Mouse (Mus musculus) lung, adult 2 months (tissue): Measurements from ENCODE around the gene Tmem136. TPM values are rescaled to one million over a fixed set of nuclear protein-coding genes. Genes with fewer than 3 reads are reported as not detected.
"Not testable (repeated sequence)": the region's sequence is repeated elsewhere in the genome, so short reads cannot be mapped to it uniquely, and the experiment has no call there.

Experiments used
- DNase-seq: peaks from one replicate; pipeline ENCODE4 v3.0.0; 2022
- H3K4me1 ChIP-seq: fragments of 200-500 bp; 2 replicates; pipeline ENCODE4 v1.6.1; 2011; ENCODE audit warnings: low read length; ENCODE audit not compliant: control insufficient read depth, insufficient read depth
- H3K4me3 ChIP-seq: fragments of 200-500 bp; replicated peaks from 2 replicates; pipeline ENCODE3; 2011; ENCODE audit warnings: low read depth, mild to moderate bottlenecking, control low read depth, low read length; ENCODE audit errors: extremely low read depth
- CTCF ChIP-seq: fragments of 200-500 bp; IDR thresholded peaks from 2 replicates; pipeline ENCODE4 v1.5.1; 2011; ENCODE audit warnings: mild to moderate bottlenecking, low read length, control low read depth; ENCODE audit not compliant: insufficient read depth
- POLR2A ChIP-seq: fragments of 200-500 bp; IDR thresholded peaks from 2 replicates; pipeline ENCODE4 v1.6.1; 2011; ENCODE audit warnings: low read depth, mild to moderate bottlenecking, control low read depth, low read length, borderline replicate concordance; ENCODE audit errors: extremely low read depth
- WGBS: fragments of 180-500 bp; shearing (Covaris S2); methylation state at CpG from one replicate; pipeline ENCODE4 v1.1.7; 2018; 5-methylcytosine and 5-hydroxymethylcytosine counted together
- polyA plus RNA-seq: library from polyadenylated mRNA; depleted of rRNA; stranded (reverse); fragments of >200 nt; gene quantifications from 2 replicates; pipeline ENCODE4 v1.2.3, GENCODE M21; 2012

Gene Tmem136
- polyA plus RNA-seq, 1 experiment = 7.4 TPM

DNA sequence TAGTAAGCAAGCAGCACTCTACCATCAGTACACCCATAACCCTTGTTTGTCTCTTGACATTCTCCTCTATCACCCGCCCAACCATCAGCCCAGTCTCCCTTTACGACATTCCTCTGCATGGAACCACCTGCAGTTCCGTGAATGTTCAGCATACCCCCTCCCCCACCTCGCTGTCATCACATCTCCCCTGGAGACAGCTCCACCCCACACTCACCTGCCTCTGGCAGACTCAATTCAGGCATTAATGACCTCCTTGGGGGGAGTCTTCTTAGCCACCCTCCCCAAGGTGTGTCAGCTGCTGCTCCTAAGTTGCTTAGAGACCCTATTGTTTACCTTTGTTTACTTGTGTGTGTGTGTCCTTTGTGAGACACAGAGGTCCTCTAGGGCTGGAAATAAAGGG, 16.0 kb upstream of the Tmem136 start:
- Histone ChIP-seq H3K4me3 (no peak overlapping the region), H3K4me1 (peaks cover 1% of the 10 kb centered on the region; the same call in 1 of the 2 replicates)
- TF ChIP-seq CTCF (no peak), POLR2A (no peak)
- whole genome bisulfite sequencing = 36% methylated on average over 4 of the region's 4 CpGs
- DNase-seq = no peak

DNA sequence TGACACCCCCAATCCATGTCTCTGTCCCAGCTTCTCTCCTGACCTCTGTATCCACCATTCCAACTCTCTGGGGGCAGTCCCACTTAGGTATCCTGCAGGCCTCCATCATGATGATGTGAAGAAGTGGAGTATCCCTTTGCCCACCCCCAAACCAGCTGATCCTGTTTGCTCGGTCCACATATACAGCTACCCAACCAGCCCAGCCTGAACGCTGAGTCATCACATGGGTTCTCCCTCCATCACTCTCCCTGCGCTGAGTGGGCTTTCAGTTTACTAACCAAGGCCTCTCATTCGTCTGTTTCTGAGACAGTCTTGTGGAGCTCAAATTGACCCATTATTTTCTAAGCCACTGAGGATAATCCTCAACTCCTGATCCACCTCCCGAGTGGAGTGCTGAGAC, 15.6 kb upstream of the Tmem136 start:
- 68% methylated on average over 5 of the region's 5 CpGs for WGBS
- TF ChIP-seq CTCF (no peak), POLR2A (no peak)
- Histone ChIP-seq H3K4me3 (no peak overlapping the region), H3K4me1 (peaks cover 2% of the 10 kb centered on the region; the same call in 1 of the 2 replicates)
- DNase-seq = no peak

DNA sequence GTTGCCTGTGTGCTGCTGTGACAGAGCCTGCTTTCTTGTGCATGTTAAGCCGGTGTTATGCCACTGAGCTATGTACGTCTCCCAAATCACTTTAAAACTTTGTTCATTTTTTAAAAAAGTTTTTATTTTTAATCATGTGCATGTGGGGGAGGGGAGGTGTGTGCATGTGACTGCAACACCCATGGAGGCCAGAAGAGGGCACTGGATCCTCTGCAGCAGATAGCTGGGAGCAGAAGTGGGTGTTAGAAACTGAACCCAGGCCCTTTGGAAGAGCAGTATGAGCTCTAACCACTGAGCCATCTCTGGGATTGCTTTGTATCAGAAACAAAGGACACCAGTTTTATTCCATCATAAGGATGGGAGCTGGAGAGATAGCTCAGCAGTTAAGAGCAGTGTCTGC, 14.3 kb upstream of the Tmem136 start:
- peaks cover 2% of the 10 kb centered on the region; the same call in 1 of the 2 replicates for H3K4me1 ChIP-seq
- 97% methylated on average over 2 of the region's 2 CpGs for WGBS
- DNase-seq = no peak
- TF ChIP-seq POLR2A = no peak
- peak; percentile 34; the same call in 1 of the 2 replicates for TF ChIP-seq CTCF
- no peak overlapping the region for H3K4me3 ChIP-seq

DNA sequence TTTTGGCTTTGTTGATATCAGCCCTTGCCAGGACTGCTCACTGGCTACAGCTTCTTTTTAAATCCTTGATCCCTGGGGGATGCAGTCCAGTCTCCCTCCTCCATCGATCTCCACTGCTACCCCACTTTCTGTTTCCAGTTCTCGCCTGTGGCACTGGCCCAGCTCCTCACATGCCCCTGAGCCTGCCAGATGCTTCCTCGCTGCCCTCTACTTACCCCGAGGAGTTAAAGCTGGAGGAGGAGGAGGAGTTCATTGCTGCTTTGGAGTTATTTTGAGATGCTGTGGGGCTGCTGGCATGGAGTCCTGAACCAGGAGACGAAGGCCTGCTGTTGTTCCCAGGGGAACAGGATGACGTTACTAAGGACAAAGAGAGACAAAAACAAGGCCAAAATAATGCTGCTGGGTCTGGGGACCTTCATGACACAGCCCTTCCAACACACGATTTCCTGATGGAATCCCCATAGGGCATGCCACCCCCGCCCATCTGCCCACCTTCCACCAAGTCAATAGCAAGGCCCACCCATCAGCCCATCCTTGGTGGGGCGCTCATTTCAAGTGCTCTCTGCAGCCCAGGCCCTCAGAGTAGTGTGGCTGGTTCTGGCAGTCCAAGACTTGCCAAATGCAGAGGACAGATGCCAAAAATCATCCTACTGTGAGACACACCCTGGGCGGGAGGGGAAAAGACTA, 10.9 kb upstream of the Tmem136 start:
- peaks cover 2% of the 10 kb centered on the region; the same call in 1 of the 2 replicates for H3K4me1 ChIP-seq
- TF ChIP-seq POLR2A (no peak), CTCF (no peak)
- DNase-seq = no peak
- H3K4me3 ChIP-seq = no peak overlapping the region
- WGBS = 58% methylated on average over 10 of the region's 10 CpGs

DNA sequence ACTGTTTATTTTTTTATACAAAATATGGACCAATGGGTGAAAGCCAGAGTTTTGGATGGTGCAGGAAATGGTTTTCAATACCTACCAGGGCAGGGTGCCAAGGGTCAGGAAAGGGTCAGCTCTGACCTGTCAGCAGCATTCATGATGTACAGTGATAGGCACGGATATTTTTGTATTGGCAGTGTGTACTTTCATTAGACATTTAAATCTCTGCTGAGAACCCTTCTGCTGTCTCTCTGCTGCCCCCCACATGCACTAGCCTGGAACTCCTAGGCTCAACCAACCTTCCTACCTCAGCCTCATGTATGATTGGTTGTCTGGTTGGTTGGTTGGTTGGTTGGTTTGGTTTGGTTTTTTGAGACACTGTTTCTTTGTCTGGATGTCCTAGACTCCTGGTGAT, 6.0 kb upstream of the Tmem136 start:
- H3K4me1 ChIP-seq = peaks cover under 1% of the 10 kb centered on the region; the same call in 1 of the 2 replicates
- WGBS = 19% methylated on average over 1 of the region's 1 CpGs

DNA sequence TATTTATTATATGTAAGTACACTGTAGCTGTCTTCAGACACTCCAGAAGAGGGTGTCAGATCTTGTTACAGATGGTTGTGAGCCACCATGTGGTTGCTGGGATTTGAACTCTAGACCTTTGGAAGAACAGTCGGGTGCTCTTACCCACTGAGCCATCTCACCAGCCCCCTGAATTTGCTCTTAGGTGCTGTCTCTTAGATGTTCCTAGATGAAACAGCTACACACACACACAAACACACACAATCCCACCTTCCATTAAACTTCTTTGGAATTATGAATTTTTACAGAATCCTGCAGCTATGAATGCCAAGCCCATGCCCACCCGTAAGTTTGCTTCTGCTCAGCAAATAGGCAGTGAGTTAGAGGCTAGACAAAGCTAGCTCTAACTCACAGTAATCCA, 5.6 kb upstream of the Tmem136 start:
- not testable (repeated sequence) for H3K4me3 ChIP-seq, DNase-seq, H3K4me1 ChIP-seq
- WGBS = 72% methylated on average over 2 of the region's 2 CpGs

More for the DNA sequence above, 6.0 kb upstream of the Tmem136 start:
- peak; percentile 59 for TF ChIP-seq CTCF
- TF ChIP-seq POLR2A = no peak
- H3K4me3 ChIP-seq = no peak overlapping the region
- no peak for DNase-seq

DNA sequence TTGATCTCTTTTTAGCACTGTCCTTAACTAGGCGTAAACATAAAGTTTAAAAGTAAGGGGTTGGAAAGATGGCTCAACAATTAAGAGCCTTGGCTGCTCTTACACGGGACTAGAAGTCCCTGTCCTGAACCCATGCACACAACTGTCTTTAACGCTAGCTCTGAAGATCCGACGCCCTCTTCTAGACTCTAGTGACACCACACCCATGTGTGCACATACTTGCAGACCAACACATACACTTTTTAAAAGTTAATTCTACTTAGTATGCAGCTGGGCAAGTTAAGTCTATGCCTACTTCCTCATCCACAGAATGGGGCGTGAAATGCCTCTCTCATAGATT, 597 bp upstream of the Tmem136 start:
- WGBS = 77% methylated on average over 6 of the region's 6 CpGs
- no peak for TF ChIP-seq CTCF
- TF ChIP-seq POLR2A = no peak
- H3K4me3 ChIP-seq = no peak overlapping the region
- peaks cover 15% of the 10 kb centered on the region for H3K4me1 ChIP-seq
- DNase-seq = no peak

DNA sequence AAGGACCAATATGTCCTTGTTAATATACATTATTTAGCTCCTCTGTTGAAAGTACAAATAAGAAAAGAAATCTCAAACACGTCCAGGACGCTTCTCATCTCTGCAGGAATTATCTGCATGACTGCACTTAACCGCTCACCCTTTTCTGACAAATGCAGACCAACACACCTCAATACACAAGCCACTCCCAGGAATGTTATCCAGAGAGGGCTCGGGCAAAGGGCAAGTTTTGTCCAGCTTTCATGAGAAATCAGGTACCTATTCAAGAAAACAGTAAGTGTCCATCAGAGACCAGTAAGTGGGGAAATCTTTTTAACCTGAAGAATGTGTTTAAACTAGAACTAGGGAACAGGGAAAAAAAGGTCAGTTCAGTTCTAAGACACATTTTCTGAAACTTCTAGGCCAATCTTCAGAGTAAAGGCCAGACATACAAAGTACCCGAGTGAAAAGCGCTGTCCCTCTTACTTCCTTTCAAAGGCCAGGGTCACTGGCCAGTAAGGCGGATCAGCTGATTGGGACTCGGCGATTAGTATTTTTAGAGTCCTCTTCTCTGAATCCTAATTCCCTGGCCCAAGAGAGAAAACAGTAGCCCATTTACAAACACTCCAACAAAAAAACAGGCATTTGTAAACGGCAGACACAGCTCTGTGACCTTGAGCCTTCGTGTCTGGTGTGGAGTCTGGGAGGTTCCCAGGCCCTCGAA, 788 bp downstream of the Tmem136 start:
- WGBS = 38% methylated on average over 12 of the region's 12 CpGs
- Histone ChIP-seq H3K4me3 (peak overlapping the region; percentile 37), H3K4me1 (peaks cover 20% of the 10 kb centered on the region)
- TF ChIP-seq CTCF (no peak), POLR2A (no peak)
- no peak for DNase-seq

GRCm38 (mm10) chr9:43114833-43115232, 1.5 kb downstream of the Tmem136 start:
- DNase-seq = no peak
- WGBS = 28% methylated on average over 4 of the region's 4 CpGs
- no peak overlapping the region for H3K4me3 ChIP-seq
- H3K4me1 ChIP-seq = peaks cover 22% of the 10 kb centered on the region
- TF ChIP-seq POLR2A = no peak
